Mouse (Mus musculus): Measurements from ENCODE around the gene Mov10. TPM values are rescaled to one million over a fixed set of nuclear protein-coding genes. Genes with fewer than 3 reads are reported as not detected.

The Mov10 gene
- total and polyA plus RNA-seq, 2 experiments from 2014 or later = 7.7 to 18.2 TPM

DNA sequence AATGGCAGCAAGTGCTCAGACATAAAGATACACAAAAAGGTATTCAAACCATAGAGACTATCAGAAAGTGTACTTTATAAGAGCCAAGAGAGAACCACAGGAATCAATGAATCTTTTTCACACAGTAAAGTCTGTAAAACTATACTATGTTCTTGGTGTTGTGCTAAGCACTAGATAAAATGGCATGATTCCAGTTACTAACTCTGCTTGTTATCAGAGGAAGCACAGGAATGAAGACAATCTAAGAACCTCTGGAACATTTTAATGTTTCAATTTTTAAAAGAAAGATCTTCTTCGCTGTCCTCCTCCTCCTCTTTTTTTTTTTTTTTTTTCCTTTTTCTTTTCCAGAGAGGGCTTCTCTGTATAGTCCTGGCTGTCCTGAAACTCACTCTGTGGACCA, 40.2 kb upstream of the Mov10 start:
- DNase-seq (ENCODE audit: low spot score) = no peak
- no peak overlapping the region for H3K27ac ChIP-seq (ENCODE audit: low read depth, low read length)
- H3K36me3 ChIP-seq (ENCODE audit: insufficient read depth, low read length) = no peaks in the 10 kb centered on the region
- no peak overlapping the region for H3K4me3 ChIP-seq (ENCODE audit: low read depth, low read length)
- H3K27me3 ChIP-seq (ENCODE audit: insufficient read depth, low read length) = no peaks in the 10 kb centered on the region
- no peak overlapping the region for H3K9ac ChIP-seq (replicated peaks; ENCODE audit: low read length, poor library complexity, severe bottlenecking)
- H3K4me1 ChIP-seq (ENCODE audit: insufficient read depth, low read length) = 0 out of 2 replicates have a peak, but pooled peaks cover 14% of the 10 kb centered on the region
- no peak for ATAC-seq (ENCODE audit: low FRiP score)
- 100% methylated on average over 1 of the region's 1 CpGs for WGBS
- H3K4me2 ChIP-seq (ENCODE audit: low read depth, low read length, poor library complexity, severe bottlenecking) = no peak overlapping the region
- no peaks in the 10 kb centered on the region for H3K9me3 ChIP-seq (ENCODE audit: low read length)
- no peak for TF ChIP-seq CTCF (IDR thresholded peaks at IDR 0.05)

DNA sequence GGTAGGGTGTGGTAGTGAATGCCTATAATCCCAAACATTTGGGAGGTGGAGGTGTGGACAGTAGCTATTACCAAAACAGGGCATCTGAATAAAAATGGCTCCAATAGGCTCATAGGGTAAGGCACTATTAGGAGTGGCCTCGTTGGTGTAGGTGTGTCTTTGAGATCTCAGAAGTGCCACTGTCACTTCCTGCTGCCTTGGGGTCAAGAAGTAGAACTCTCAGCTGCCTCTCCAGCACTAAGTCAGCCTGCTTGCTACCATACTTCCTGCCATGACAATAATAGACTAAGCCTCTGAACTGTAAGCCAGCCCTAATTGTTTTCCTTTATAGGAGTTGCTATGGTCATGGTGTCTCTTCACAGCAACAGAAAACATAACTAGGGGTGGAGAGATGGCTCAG, 37.7 kb upstream of the Mov10 start:
- Histone ChIP-seq H3K4me3 (ENCODE audit: low read depth, low read length) (no peak overlapping the region), H3K4me1 (ENCODE audit: insufficient read depth, low read length) (no peaks in the 10 kb centered on the region), H3K9me3 (ENCODE audit: low read length) (no peaks in the 10 kb centered on the region), H3K36me3 (ENCODE audit: insufficient read depth, low read length) (no peaks in the 10 kb centered on the region), H3K27ac (ENCODE audit: low read depth, low read length) (no peak overlapping the region), H3K27me3 (ENCODE audit: insufficient read depth, low read length) (no peaks in the 10 kb centered on the region), H3K4me2 (ENCODE audit: low read depth, low read length, poor library complexity, severe bottlenecking) (no peak overlapping the region), H3K9ac (replicated peaks; ENCODE audit: low read length, poor library complexity, severe bottlenecking) (no peak overlapping the region)
- no peak for TF ChIP-seq CTCF (IDR thresholded peaks at IDR 0.05)
- no peak for ATAC-seq (ENCODE audit: low FRiP score)
- DNase-seq (ENCODE audit: low spot score) = no peak
- WGBS = 92% methylated on average over 1 of the region's 1 CpGs

DNA sequence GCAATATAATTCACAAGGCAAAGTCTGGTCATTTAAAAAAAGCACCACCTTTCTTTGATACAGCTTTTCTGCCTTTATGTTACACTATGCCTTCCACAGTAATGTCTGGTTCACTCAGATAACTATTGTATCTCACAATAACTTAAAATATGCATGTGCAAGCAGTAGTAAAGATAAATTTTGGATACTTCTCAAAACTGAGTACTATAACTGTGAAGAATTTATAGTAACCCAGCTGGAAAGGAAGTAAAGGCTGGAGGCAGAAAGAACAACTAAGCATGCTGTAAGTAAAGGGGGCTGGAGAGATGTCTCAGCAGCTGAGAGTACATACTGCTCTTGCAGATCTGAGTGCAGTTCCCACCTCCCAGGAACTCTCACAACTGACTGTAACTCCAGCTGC, 36.5 kb upstream of the Mov10 start:
- Histone ChIP-seq H3K4me1 (ENCODE audit: insufficient read depth, low read length) (no peaks in the 10 kb centered on the region), H3K36me3 (ENCODE audit: insufficient read depth, low read length) (no peaks in the 10 kb centered on the region), H3K27ac (ENCODE audit: low read depth, low read length) (no peak overlapping the region), H3K27me3 (ENCODE audit: insufficient read depth, low read length) (no peaks in the 10 kb centered on the region), H3K9me3 (ENCODE audit: low read length) (no peaks in the 10 kb centered on the region), H3K9ac (replicated peaks; ENCODE audit: low read length, poor library complexity, severe bottlenecking) (no peak overlapping the region), H3K4me2 (ENCODE audit: low read depth, low read length, poor library complexity, severe bottlenecking) (no peak overlapping the region), H3K4me3 (ENCODE audit: low read depth, low read length) (no peak overlapping the region)
- no peak for ATAC-seq (ENCODE audit: low FRiP score)
- no peak for TF ChIP-seq CTCF (IDR thresholded peaks at IDR 0.05)
- DNase-seq (ENCODE audit: low spot score) = no peak

DNA sequence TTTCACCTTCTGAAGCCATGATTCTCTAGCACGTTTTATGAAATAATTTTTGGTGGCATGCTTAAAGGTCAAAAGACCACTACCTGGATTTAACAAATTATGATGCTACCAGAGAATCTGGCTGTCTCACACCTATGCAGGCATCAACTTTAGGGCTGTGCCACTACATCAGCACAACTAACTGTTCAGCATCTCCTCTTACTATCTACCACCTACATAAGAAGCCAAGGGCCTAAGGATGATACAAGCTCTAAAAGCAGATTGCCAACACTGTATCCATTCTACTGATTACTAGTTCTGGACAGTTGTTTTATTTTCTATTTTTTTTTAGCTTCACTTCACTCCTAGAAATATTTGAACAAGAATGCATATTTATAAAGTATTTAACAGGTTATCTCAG, 36.1 kb upstream of the Mov10 start:
- Histone ChIP-seq H3K4me2 (ENCODE audit: low read depth, low read length, poor library complexity, severe bottlenecking) (no peak overlapping the region), H3K36me3 (ENCODE audit: insufficient read depth, low read length) (no peaks in the 10 kb centered on the region), H3K4me3 (ENCODE audit: low read depth, low read length) (no peak overlapping the region), H3K27ac (ENCODE audit: low read depth, low read length) (no peak overlapping the region), H3K27me3 (ENCODE audit: insufficient read depth, low read length) (no peaks in the 10 kb centered on the region), H3K4me1 (ENCODE audit: insufficient read depth, low read length) (no peaks in the 10 kb centered on the region), H3K9me3 (ENCODE audit: low read length) (no peaks in the 10 kb centered on the region), H3K9ac (replicated peaks; ENCODE audit: low read length, poor library complexity, severe bottlenecking) (no peak overlapping the region)
- WGBS = 97% methylated on average over 1 of the region's 1 CpGs
- no peak for DNase-seq (ENCODE audit: low spot score)
- TF ChIP-seq CTCF (IDR thresholded peaks at IDR 0.05) = no peak
- ATAC-seq (ENCODE audit: low FRiP score) = no peak

DNA sequence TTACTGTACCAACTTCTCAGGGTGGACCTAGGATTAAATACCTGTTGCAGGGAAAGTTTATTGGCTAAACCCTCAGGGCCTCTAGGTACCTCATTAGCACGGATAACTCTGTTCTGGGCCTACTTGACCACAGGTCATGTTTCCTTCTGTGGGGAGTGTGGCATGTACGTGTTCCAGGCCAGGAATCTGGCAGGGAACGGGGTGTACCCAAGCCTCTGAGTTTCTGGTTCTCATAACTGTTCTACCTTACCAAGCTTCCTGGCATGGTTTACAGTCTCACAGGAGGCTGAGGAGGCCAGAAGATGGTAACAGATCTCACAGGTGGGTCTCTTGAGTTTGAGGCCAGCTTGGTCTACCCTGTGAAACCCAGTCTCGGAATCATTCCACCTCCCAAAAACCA, 28.2 kb upstream of the Mov10 start:
- no peaks in the 10 kb centered on the region for H3K4me1 ChIP-seq (ENCODE audit: insufficient read depth, low read length)
- H3K4me3 ChIP-seq (ENCODE audit: low read depth, low read length) = no peak overlapping the region
- DNase-seq (ENCODE audit: low spot score) = no peak
- no peak overlapping the region for H3K4me2 ChIP-seq (ENCODE audit: low read depth, low read length, poor library complexity, severe bottlenecking)
- TF ChIP-seq CTCF (IDR thresholded peaks at IDR 0.05) = no peak
- no peaks in the 10 kb centered on the region for H3K27me3 ChIP-seq (ENCODE audit: insufficient read depth, low read length)
- ATAC-seq (ENCODE audit: low FRiP score) = no peak
- no peak overlapping the region for H3K27ac ChIP-seq (ENCODE audit: low read depth, low read length)
- peaks cover 14% of the 10 kb centered on the region; the same call in 1 of the 2 replicates for H3K36me3 ChIP-seq (ENCODE audit: insufficient read depth, low read length)
- 94% methylated on average over 4 of the region's 4 CpGs for WGBS
- no peak overlapping the region for H3K9ac ChIP-seq (replicated peaks; ENCODE audit: low read length, poor library complexity, severe bottlenecking)
- H3K9me3 ChIP-seq (ENCODE audit: low read length) = no peaks in the 10 kb centered on the region

DNA sequence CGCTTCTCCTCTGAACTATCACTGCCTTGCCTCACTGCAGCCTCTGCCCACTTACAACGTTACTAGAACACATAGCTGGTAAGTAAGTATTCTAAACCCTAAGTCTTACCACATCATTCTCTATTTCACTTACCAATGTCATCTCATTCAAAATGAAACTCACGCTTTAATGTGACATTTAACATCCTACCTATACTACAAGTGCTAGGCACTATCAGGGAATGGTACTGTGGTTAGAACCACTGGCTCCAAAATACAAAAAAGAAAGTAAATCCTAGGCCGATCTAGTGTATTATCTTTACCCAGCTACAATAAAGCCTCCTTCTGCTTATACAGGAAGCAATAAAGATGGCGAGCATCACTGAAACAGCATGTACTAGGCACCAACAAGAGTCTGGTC, 22.7 kb upstream of the Mov10 start:
- Histone ChIP-seq H3K9ac (replicated peaks; ENCODE audit: low read length, poor library complexity, severe bottlenecking) (no peak overlapping the region), H3K4me1 (ENCODE audit: insufficient read depth, low read length) (no peaks in the 10 kb centered on the region), H3K9me3 (ENCODE audit: low read length) (no peaks in the 10 kb centered on the region), H3K36me3 (ENCODE audit: insufficient read depth, low read length) (peaks cover 24% of the 10 kb centered on the region; the same call in 1 of the 2 replicates), H3K4me3 (ENCODE audit: low read depth, low read length) (no peak overlapping the region), H3K27me3 (ENCODE audit: insufficient read depth, low read length) (no peaks in the 10 kb centered on the region), H3K27ac (ENCODE audit: low read depth, low read length) (no peak overlapping the region), H3K4me2 (ENCODE audit: low read depth, low read length, poor library complexity, severe bottlenecking) (no peak overlapping the region)
- ATAC-seq (ENCODE audit: low FRiP score) = no peak
- no peak for TF ChIP-seq CTCF (IDR thresholded peaks at IDR 0.05)
- DNase-seq (ENCODE audit: low spot score) = no peak
- WGBS = 97% methylated on average over 5 of the region's 5 CpGs

All from midbrain, postnatal 0 days (tissue).